Mouse (Mus musculus): ENCODE data around the gene Bex1. TPM values are rescaled to one million over a fixed set of nuclear protein-coding genes. Genes with fewer than 3 reads are reported as not detected.
"Not testable (repeated sequence)": the region's sequence is repeated elsewhere in the genome, so short reads cannot be mapped to it uniquely, and the experiment has no call there.

The Bex1 gene
- 100 to 1,000 TPM; 151 to 158 TPM for total RNA-seq (2021)

DNA sequence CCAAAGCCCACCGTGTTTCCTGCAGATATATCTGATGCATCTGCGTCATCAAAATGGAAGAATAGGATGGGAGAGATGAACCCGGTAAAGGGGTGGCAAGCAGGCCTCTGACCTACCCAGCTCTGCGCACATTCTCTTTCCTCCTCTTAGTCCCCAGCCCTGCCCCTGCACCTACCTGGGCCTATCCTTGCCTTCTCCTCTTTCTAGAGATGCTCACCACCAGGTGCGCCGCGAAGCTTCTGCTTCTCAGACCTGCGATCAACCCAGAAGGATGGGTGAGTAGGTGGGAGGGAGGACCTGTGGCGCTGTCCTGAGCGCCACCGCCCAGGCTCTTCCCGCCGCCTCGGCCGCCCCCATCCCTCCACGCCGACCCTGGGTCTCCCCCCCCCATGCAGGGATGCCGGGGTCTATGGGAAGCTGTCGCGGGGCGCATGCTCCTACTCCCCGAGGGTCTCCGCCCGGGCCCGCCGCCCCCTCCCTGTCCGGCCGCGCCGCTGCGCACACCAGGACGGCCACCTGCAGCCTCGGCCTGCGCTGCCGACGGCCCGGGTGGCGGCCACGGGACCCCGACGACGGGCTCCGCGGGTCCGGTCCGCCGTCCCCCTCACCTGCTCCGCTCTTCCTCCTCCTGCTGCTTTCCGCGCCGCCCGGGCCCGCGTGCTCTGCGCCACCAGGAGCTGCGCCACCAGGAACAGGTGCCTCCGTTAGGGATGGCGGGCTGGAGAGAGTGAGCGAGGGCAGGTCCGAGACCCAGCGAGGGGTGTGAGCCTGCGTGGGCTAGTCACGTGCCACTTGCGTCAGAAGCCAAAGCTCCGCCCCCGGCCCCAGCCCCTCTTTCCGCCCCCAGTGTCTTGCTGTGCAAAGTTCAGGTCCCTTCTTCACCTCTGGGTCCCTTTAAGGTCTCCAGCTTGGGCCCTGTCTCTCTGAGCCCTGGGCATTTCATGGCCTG, at the start of gene Bex1, which contains the start of gene Tceal7:
Gene Bex1 (minus strand): TSS at position 785 of the 949 bp plus-strand sequence.
Gene Tceal7 (plus strand): TSS at position 51 of the 949 bp plus-strand sequence.
- intact Hi-C loops (cut with DNase I); DNase-seq (ENCODE audit: extremely low spot score in 1 of 2, low spot score in 2 of 2): not testable (repeated sequence)

DNA sequence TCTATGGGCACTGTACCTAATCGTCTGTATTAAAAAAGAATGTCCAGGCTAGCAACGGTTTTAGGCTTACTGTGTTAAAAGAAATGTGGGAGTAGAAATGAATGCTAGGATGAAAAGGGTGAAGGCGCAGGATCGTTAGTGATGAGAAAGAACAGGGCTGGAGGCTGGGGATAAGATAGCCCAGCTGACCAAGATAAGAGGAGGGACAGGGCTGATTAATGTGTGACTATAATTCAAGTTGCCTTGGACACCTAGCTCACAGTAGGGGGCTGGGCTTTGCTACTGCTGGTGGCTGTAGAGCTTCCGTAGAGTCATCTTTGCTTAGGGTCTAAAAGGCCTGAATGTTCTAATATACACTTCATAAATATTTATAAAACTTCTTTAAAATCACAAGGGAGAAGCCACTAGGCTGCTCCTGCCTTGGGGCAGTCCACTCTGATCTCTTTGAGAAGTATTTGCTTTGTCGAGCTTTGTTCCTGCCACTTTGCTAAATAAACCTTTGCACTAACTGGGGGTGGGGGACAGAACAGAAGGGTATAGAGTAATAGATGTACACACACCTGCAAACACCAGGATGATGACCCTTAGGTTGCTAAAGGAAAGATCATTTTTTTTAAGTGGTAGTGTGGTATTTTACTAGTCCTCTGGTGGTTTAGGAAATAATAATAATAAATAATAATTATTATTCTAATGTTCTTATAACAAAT, 36.9 kb upstream of the Bex1 start:
- intact Hi-C loops (cut with DNase I), result no loop called here

DNA sequence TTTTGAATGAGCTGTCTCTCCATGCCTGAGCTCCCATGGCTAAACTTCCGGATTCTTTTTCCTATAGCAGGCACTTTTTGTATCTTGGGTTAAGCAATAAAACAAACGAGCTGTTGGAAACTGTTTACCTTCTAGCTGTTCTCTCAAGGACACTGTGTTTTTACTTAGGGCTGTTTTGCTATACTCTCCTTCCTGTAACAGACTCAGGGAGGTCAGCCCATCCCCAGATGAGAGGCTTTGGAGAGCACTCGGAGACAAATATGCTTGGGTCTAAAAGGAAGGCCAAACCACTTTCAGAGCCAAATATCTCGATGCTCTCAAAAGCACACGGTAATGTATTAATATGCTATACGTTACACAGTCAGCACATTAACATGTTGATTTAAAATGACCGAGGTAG, 34.4 kb upstream of the Bex1 start:
- intact Hi-C loops (cut with DNase I), result no loop called here

More for the DNA sequence above, 36.9 kb upstream of the Bex1 start:
- DNase-seq (ENCODE audit: extremely low spot score in 1 of 2, low spot score in 2 of 2), result no peak

DNA sequence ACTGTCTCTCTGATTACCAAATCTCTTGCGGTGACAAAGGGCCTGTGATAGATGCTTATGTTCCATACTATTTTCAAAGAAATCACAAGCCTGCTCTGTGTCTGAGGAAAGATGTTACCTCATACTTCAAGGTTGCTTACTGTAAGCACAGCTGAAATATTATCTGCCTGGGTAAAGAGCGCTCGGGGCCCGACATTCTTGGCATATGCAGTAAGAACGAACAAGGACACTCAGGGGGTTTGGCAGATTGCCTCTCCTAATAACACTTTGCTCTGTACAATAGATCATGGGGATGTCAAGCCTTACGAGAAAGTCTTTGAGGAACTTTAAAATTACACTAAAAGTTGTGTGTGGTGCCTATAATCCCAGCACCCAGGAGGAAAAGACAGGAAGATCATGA, 33.5 kb upstream of the Bex1 start:
- DNase-seq (ENCODE audit: extremely low spot score in 1 of 2, low spot score in 2 of 2), result no peak
- intact Hi-C loops (cut with DNase I), result no loop called here

More for the DNA sequence above, 34.4 kb upstream of the Bex1 start:
- DNase-seq (ENCODE audit: extremely low spot score in 1 of 2, low spot score in 2 of 2), result no peak

DNA sequence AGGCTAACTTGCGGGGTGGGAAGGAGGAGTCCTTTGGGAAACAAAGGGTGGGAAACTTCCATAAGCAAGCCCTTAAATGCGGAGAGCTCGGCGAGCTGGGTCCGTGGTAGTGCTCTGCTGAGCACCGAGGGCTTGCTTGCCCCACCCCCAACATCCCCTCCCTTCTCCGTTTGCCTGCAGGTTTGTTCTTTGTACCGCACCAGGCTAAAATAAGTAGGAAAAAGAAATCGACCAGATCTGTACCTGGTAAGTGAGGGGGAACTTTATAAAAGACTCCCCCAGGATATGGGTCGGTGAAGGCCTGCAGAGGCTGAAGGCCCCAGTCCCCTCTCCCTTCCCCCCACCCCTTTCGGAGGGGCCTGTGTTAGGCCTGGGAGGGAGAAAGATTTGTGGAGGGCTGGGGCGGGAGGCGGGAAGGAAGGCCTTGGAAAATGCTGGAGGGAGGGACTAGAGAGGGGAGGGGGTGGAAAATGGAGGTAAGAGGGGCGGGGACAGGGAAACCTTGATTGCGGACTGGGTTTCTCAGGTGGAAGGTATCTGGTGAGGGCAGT, 30.3 kb upstream of the Bex1 start:
- DNase-seq (ENCODE audit: extremely low spot score in 1 of 2, low spot score in 2 of 2), result peak in 1 of 2 experiments; percentile 32
- intact Hi-C loops (cut with DNase I), result no loop called here

DNA sequence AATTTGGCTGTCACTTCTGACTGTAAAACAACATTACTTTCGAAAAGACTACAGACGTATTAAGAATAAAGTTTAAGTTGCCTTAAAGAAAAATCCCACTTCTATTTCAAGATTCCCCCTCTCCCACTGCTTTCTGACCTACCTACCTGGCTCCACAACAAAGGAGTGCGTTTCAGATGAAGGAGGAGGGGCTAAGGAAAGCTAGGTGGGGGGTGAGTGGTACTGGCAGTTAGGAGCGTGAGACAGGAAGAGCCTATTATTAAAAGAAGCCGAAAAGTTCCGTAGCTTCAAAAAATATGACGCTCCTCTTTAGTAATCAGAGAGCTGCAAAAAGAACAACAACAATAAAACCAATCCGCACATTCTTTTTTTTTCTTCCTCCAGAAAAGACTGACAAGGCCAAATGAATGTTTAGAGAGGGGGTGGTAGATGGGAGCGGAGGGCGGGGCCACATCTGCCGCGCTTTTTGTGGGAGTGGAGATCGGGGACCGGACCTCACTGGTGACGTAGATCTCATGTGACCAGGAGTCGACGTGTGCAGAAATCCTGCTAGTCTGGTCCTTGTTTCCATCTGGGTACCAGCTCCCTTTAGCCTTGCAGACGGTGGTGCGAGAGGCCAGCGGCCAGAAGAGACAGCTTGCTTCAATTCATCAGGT, 29.4 kb upstream of the Bex1 start, which contains the start of gene Tceal9:
Gene Tceal9 (plus strand): TSS at position 506 of the 656 bp plus-strand sequence.
- intact Hi-C loops (cut with DNase I), result no loop called here
- DNase-seq (ENCODE audit: extremely low spot score in 1 of 2, low spot score in 2 of 2), result peak; percentile 51 to 80

DNA sequence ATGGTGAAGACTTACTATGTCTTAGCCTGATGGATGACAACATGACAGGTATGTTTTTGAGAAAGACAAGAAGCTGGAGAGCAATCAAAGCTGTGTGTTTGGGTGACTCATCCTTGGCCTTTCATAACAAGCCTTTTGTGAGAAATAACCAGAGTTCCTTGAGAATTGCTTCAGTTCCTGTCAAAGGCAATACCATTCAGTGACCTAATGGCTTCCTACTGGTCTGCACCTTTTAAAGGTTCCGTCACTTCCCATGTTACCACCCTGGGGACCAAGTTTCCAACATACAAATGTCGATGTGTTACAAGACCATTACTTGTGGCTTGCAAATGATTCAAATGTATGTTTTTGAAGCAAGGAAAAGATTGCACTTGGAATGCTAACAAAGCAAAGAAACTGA, 27.9 kb upstream of the Bex1 start:
- DNase-seq (ENCODE audit: extremely low spot score in 1 of 2, low spot score in 2 of 2), result no peak
- intact Hi-C loops (cut with DNase I), result no loop called here

DNA sequence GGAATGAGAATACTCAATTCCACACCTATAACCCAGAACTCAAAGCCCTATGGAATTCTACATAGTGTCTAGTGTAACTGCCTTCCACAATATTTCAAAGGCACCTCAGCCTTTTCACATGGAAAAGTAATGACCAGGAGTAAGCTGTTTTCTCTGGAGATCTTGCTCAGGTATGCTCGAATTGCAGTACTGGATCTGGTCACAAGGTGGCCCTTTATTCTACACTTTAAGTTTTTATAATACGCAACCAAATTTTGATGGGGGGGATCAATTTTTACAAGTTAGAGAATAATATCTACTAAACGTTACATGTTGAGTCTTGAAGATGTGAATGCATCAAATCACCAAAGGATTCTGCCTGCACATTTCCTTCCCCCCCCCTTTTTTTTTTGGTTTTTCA, 22.8 kb upstream of the Bex1 start:
- DNase-seq (ENCODE audit: extremely low spot score in 1 of 2, low spot score in 2 of 2), result peak in 1 of 2 experiments; percentile 30
- intact Hi-C loops (cut with DNase I), result loop anchor here (2.0 kb wide), 1 partner anchor 67 kb away; no protein-coding TSS in a partner anchor

DNA sequence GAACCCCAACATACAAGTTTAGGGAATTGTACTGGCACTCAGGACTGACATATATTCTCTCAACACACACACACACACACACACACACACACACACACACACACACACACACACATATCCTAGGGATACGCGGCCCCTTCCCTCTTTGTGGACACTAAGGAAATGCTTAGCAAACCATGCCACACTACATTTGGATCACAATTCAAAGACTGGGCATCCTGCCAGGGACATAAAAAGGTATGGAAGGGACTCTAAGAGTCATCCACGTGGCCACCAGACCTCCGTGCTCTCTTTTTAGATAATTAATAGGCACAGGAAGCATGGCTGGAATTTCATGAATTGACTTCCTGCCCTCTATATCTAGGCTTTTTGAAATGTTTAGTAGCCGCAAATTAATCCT, 12.5 kb upstream of the Bex1 start:
- intact Hi-C loops (cut with DNase I), result no loop called here
- DNase-seq (ENCODE audit: extremely low spot score in 1 of 2, low spot score in 2 of 2), result no peak

DNA sequence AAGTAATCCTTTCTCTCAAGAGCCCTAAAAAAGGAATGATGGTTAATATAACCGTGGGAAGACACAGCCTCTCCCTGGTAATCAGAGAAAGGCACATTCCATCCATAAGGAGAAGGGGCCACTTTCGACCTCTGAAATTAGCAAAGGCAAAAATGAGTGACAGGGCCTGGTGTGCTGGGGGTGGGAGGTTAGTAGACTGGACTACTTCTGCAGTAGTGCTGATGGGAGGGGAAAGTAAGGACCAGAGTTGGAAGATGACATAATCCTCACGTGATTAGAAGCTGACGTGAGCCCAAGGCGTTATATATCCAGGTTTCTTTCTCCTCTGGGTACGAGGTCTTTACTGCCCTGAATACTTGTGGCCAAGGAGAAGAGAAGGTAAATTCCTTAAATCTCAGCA, 8.4 kb upstream of the Bex1 start:
- intact Hi-C loops (cut with DNase I), result no loop called here
- no peak for DNase-seq (ENCODE audit: extremely low spot score in 1 of 2, low spot score in 2 of 2)

DNA sequence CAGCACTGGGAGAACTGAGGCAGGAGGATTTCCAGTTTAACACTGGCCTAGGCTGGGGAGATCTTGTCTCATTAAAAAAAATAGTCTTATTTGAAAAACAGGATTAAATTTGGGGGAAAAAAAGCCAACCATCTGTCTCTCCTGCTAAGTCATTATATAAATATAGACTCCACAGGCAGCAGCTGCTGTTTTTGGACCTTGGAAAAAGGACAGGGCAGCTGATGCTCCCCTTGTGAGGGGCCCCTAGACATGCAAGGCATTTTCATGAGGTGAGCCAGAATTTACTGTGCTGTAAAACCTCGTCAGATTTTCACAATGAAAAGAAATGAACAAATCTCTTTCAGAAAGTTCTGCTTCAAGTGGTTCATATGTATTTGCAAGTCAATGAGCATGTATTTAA, 990 bp upstream of the Bex1 start:
- intact Hi-C loops (cut with DNase I), result no loop called here
- DNase-seq (ENCODE audit: extremely low spot score in 1 of 2, low spot score in 2 of 2), result no peak

DNA sequence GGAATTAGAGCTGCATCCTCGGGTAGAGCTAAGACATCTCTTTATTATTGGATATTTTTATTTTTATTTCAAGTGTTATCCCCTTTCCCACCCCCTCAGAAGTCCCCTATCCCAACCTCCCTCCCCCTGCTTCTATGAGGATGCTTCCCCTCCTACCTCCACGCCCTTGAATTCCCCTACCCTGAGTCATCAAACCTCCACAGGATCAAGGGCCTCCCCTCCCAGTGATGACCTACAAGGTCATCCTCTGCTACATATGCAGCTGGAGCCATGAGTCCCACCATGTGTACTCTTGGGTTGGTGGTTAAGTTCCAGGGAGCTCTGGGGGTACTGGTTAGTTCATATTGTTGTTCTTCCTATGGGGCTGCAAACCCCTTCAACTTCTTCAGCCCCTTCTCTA, 1.9 kb downstream of the Bex1 start:
- no peak for DNase-seq (ENCODE audit: extremely low spot score in 1 of 2, low spot score in 2 of 2)
- intact Hi-C loops (cut with DNase I), result no loop called here

DNA sequence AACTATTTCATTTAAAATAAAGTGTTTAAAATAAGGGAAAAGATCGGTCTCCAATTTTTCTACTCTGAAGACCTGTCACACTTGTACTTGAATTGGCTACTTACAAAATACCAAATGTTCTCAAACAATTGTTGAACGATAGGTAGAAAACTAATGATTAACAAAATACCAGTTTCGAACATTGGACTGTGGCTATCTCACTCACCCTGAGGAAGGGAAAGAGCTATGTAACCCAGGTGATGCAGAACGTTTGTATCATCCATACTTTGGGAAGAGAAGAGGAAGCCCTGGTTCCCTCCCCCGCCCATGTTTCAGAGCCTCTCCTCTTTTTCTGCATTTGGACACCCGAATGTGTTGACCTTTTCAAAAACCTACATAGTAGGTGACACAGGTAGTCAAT, 10.9 kb downstream of the Bex1 start:
- DNase-seq (ENCODE audit: extremely low spot score in 1 of 2, low spot score in 2 of 2), result no peak
- intact Hi-C loops (cut with DNase I), result no loop called here

DNA sequence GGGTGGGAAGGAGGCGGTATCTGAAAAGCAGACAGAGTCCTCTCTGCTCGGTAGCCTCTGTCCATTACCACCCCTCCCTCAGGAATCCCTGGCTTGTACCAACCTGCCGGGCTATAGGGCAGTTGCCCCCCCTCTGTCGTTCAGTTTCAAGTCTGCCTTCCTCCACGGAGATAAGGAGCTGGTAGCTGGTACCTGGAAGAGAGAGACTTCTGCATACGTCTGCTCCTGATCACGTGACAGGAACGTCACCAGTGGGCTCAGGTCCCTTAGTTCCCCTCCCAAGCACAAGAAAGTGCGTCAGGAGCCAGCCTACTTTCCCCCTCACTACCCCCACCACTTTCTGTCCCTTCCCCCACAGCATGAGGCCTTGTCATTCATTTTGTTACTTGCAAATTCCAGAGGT, 11.6 kb downstream of the Bex1 start, which contains the start of gene Tceal5:
Gene Tceal5 (minus strand): TSS at position 213 of the 403 bp plus-strand sequence.
- peak; percentile 43 to 59 for DNase-seq (ENCODE audit: extremely low spot score in 1 of 2, low spot score in 2 of 2)

DNA sequence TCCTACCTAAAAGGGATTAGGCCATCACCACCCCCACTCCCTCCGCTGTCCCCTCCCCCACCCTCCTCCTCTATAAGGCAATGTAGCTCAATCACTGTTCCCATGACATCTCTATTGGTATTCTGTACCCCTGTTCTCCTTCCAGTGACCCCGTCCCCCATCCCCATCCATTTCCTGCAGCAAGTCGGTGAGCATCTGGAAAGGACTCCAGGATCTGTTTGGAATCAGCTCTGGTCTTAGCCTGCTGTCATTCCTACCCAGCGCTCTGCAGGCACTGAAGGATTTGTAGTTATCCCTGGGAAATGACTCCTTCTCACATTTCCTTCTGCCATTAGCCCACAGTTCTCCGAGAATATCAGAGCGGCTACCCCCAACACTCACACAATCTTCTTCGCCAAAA, 12.1 kb downstream of the Bex1 start:
- intact Hi-C loops (cut with DNase I), result no loop called here
- DNase-seq (ENCODE audit: extremely low spot score in 1 of 2, low spot score in 2 of 2), result no peak

More for the DNA sequence above, 11.6 kb downstream of the Bex1 start, which contains the start of gene Tceal5:
- intact Hi-C loops (cut with DNase I), result no loop called here

DNA sequence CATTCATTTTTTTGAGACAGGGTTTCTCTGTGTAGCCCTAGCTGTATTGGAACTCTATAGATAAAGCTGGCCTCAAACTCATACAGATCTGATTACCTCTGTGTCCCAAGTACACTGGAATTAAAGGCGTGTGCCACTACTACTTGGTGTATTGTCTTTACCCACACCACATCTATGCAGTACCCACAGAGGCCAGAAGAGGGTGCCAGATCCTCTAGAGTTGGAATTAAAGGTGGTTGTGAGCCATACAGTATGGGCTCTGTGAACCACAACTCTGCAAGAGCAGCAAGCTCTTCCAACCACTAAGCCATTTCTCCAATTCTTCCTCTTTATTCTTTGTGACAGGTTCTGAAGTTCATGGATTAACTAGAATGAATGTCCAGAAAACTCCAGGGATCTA, 18.4 kb downstream of the Bex1 start:
- intact Hi-C loops (cut with DNase I), result no loop called here
- DNase-seq (ENCODE audit: extremely low spot score in 1 of 2, low spot score in 2 of 2), result no peak

DNA sequence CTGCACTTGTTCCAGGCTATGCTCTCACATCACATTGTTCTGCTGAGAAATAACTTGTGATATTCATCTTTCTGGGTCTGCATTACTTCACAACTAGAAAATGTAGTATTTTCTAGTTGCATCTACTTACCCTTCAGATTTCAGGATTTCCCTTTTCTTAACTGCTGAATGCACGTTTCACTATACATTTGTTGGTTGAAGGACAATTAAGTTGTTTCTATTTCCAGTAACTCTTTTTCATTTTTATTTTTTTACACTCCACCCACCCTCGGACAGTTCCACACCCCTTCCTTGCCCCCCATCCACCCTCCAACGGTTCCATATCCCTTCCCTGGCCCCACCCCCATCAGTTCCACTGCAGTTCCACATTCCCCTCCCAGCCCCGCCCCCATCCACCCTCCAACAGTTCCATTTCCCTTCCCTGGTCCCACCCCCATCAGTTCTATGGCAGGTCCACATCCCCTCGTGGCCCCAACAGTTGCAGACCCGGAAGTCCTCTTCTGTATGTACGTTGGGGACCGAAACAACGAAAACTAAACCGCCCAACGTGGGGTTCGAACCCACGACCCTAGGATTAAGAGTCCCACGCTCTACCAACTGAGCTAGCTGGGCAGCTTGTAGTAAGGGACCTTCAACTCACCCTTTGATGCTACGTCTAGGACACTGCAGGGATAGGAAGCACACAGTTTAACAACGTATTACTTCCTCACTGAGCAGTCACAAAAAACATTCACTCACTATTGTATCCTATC, 19.9 kb downstream of the Bex1 start:
- no peak for DNase-seq (ENCODE audit: extremely low spot score in 1 of 2, low spot score in 2 of 2)
- intact Hi-C loops (cut with DNase I), result no loop called here

DNA sequence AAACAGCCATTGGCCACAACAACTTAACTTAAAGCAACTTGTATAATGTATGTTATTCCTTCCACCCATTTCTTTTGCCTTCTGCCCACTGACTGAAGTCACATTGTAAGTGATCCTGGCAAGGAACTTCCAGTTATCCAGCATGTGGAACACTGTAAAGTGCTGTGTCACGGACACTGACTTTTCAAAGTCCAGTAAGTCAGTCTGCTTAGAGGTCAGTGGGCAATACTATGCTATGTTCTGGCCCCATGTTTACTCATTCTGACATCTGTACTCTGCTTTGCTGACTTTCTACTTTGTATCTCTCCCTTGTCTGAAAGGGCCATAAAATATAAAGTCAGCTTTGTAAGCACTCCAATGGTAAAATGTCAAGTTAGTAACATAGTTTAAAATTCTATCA, 32.2 kb downstream of the Bex1 start:
- intact Hi-C loops (cut with DNase I), result no loop called here
- DNase-seq (ENCODE audit: extremely low spot score in 1 of 2, low spot score in 2 of 2), result no peak
